Mouse (Mus musculus): ENCODE measurements around the gene Moap1. TPM values are rescaled to one million over a fixed set of nuclear protein-coding genes. Genes with fewer than 3 reads are reported as not detected.

Gene Moap1
- polyA plus RNA-seq, 1 experiment from 2014 or later: 25.9 TPM

DNA sequence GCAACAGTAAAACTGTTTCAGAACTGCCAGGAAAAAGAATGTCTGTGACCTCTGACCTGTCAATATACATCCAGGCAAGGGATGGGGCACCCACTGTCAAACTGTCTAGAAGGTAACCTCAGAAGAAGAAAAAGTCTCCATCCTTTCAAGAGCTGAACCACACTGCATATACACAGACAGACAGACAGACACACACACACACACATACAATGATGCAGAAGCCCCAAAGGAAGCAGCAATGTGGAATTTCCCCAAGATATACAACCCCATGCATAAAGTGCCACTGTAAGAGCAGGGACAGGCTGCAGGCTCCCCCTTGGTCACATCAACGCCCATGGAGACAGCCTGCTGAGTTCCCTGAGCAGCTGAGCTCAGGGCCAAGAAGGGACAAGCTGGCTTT lies 44.3 kb downstream of the Moap1 start:
- H3K4me3 ChIP-seq (ENCODE audit: low read length): no peak overlapping the region
- peaks cover 50% of the 10 kb centered on the region for H3K4me1 ChIP-seq (ENCODE audit: control insufficient read depth, insufficient read depth, low read length)
- no peaks in the 10 kb centered on the region for H3K27me3 ChIP-seq (ENCODE audit: control insufficient read depth, insufficient read depth, low read length)
- H3K9ac ChIP-seq (ENCODE audit: low read depth, low read length): no peak overlapping the region
- no peaks in the 10 kb centered on the region for H3K9me3 ChIP-seq (ENCODE audit: control insufficient read depth, low read length)
- H3K4me2 ChIP-seq (replicated peaks; ENCODE audit: low read depth, low read length): no peak overlapping the region
- no peak for ATAC-seq (ENCODE audit: low FRiP score, low TSS enrichment)
- no peak overlapping the region for H3K27ac ChIP-seq (ENCODE audit: low read depth, low read length)
- 33% methylated on average over 1 of the region's 1 CpGs for WGBS
- H3K36me3 ChIP-seq (ENCODE audit: control insufficient read depth, insufficient read depth, low read length): no peaks in the 10 kb centered on the region

GRCm38 (mm10) chr12:102698089-102698684 lies 45.3 kb downstream of the Moap1 start:
- Histone ChIP-seq H3K27me3 (ENCODE audit: control insufficient read depth, insufficient read depth, low read length) (no peaks in the 10 kb centered on the region), H3K4me3 (ENCODE audit: low read length) (no peak overlapping the region), H3K4me2 (replicated peaks; ENCODE audit: low read depth, low read length) (no peak overlapping the region), H3K27ac (ENCODE audit: low read depth, low read length) (no peak overlapping the region), H3K36me3 (ENCODE audit: control insufficient read depth, insufficient read depth, low read length) (no peaks in the 10 kb centered on the region), H3K9me3 (ENCODE audit: control insufficient read depth, low read length) (no peaks in the 10 kb centered on the region), H3K9ac (ENCODE audit: low read depth, low read length) (peak overlapping the region; percentile 23; the same call in 1 of the 2 replicates), H3K4me1 (ENCODE audit: control insufficient read depth, insufficient read depth, low read length) (peaks cover 40% of the 10 kb centered on the region)
- 33% methylated on average over 1 of the region's 1 CpGs for WGBS
- ATAC-seq (ENCODE audit: low FRiP score, low TSS enrichment): no peak

GRCm38 (mm10) chr12:102697381-102697780 lies 46.1 kb downstream of the Moap1 start:
- WGBS: 33% methylated on average over 7 of the region's 7 CpGs
- H3K36me3 ChIP-seq (ENCODE audit: control insufficient read depth, insufficient read depth, low read length): no peaks in the 10 kb centered on the region

DNA sequence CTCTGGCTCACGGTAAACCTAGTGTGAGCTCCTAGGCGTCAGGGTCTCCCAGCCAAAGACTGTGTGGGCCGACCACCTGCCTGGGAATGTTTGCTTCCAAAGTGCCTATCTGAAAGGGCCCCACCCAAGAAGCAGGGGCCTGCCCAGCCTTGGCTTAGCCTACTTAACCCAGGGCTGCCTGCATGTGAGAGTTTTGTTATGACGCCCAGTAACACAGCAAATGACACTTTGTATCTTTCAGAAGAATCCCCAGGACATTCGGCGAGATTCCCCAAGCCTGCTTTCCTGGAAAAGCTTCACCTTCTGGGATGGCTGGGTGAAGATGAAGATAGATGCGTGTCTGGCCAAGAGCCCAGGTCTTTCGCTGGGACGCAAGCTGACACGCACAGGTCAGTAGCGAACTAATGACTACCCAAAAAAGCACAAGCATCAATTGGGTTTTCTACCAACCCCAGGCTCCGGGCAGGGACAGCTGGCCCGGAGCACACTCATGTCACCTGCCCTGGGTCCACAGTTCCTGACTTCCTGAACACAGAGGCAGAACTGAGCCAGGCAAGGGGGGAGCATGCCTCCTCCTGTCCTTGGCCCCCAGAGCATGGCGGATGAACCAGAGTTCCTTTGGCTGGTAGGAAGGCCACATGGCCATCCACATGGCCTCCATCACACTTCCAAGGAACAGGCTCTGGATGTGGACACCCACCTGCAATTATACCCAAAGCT lies 46.7 kb downstream of the Moap1 start:
- Histone ChIP-seq H3K4me2 (replicated peaks; ENCODE audit: low read depth, low read length) (no peak overlapping the region), H3K4me3 (ENCODE audit: low read length) (no peak overlapping the region), H3K9ac (ENCODE audit: low read depth, low read length) (no peak overlapping the region), H3K27ac (ENCODE audit: low read depth, low read length) (no peak overlapping the region), H3K27me3 (ENCODE audit: control insufficient read depth, insufficient read depth, low read length) (no peaks in the 10 kb centered on the region), H3K36me3 (ENCODE audit: control insufficient read depth, insufficient read depth, low read length) (no peaks in the 10 kb centered on the region), H3K9me3 (ENCODE audit: control insufficient read depth, low read length) (no peaks in the 10 kb centered on the region), H3K4me1 (ENCODE audit: control insufficient read depth, insufficient read depth, low read length) (peaks cover 35% of the 10 kb centered on the region)
- no peak for ATAC-seq (ENCODE audit: low FRiP score, low TSS enrichment)
- 88% methylated on average over 14 of the region's 14 CpGs for WGBS

More at GRCm38 (mm10) chr12:102697381-102697780, 46.1 kb downstream of the Moap1 start:
- H3K9me3 ChIP-seq (ENCODE audit: control insufficient read depth, low read length): no peaks in the 10 kb centered on the region
- ATAC-seq (ENCODE audit: low FRiP score, low TSS enrichment): no peak
- peaks cover 34% of the 10 kb centered on the region for H3K4me1 ChIP-seq (ENCODE audit: control insufficient read depth, insufficient read depth, low read length)
- no peak overlapping the region for H3K4me2 ChIP-seq (replicated peaks; ENCODE audit: low read depth, low read length)
- H3K4me3 ChIP-seq (ENCODE audit: low read length): no peak overlapping the region
- no peak overlapping the region for H3K9ac ChIP-seq (ENCODE audit: low read depth, low read length)
- H3K27me3 ChIP-seq (ENCODE audit: control insufficient read depth, insufficient read depth, low read length): no peaks in the 10 kb centered on the region
- no peak overlapping the region for H3K27ac ChIP-seq (ENCODE audit: low read depth, low read length)

- WGBS: 59% methylated on average over 18 of the region's 18 CpGs
- Histone ChIP-seq H3K4me2 (replicated peaks; ENCODE audit: low read depth, low read length) (no peak overlapping the region), H3K27ac (ENCODE audit: low read depth, low read length) (no peak overlapping the region), H3K9ac (ENCODE audit: low read depth, low read length) (no peak overlapping the region), H3K9me3 (ENCODE audit: control insufficient read depth, low read length) (no peaks in the 10 kb centered on the region), H3K36me3 (ENCODE audit: control insufficient read depth, insufficient read depth, low read length) (no peaks in the 10 kb centered on the region), H3K4me1 (ENCODE audit: control insufficient read depth, insufficient read depth, low read length) (peaks cover 43% of the 10 kb centered on the region), H3K27me3 (ENCODE audit: control insufficient read depth, insufficient read depth, low read length) (no peaks in the 10 kb centered on the region), H3K4me3 (ENCODE audit: low read length) (no peak overlapping the region)
- ATAC-seq (ENCODE audit: low FRiP score, low TSS enrichment): no peak
These were observed 47.9 kb downstream of the Moap1 start for GRCm38 (mm10) chr12:102695369-102696239.

Other genes with a start within 250 kb of the Moap1 start
- 0.30 and 0.73 TPM in 2 replicates for gene Chga, start 188.7 kb downstream of the Moap1 start, polyA plus RNA-seq (2014; fragmentation: Nextera tagmentation; extraction: Ambion mirVana)
- 10.2 and 18.4 TPM in 2 replicates for gene Itpk1, start 38.7 kb downstream of the Moap1 start, polyA plus RNA-seq (2014; fragmentation: Nextera tagmentation; extraction: Ambion mirVana)
- gene Tmem251, start 101 bp upstream of the Moap1 start, polyA plus RNA-seq (2014; fragmentation: Nextera tagmentation; extraction: Ambion mirVana): 11.9 and 12.1 TPM in 2 replicates
- gene Gm28051, start 14.1 kb upstream of the Moap1 start, polyA plus RNA-seq (2014; fragmentation: Nextera tagmentation; extraction: Ambion mirVana): not detected in 2 replicates
- gene Gon7, start 14.1 kb upstream of the Moap1 start, polyA plus RNA-seq (2014; fragmentation: Nextera tagmentation; extraction: Ambion mirVana): 34.7 and 38.1 TPM in 2 replicates
- 33.7 and 53.7 TPM in 2 replicates for gene Ubr7, start 14.3 kb upstream of the Moap1 start, polyA plus RNA-seq (2014; fragmentation: Nextera tagmentation; extraction: Ambion mirVana)
- gene Gm20604, start 15.0 kb upstream of the Moap1 start, polyA plus RNA-seq (2014; fragmentation: Nextera tagmentation; extraction: Ambion mirVana): 25.8 TPM in 2 replicates
- 17.7 and 24.0 TPM in 2 replicates for gene Btbd7, start 134.8 kb upstream of the Moap1 start, polyA plus RNA-seq (2014; fragmentation: Nextera tagmentation; extraction: Ambion mirVana)
- gene Cox8c, start 155.7 kb upstream of the Moap1 start, polyA plus RNA-seq (2014; fragmentation: Nextera tagmentation; extraction: Ambion mirVana): not detected in 2 replicates
- 0.14 and 0.16 TPM in 2 replicates for gene Unc79, start 205.2 kb upstream of the Moap1 start, polyA plus RNA-seq (2014; fragmentation: Nextera tagmentation; extraction: Ambion mirVana)

Measured in kidney, embryonic 14.5 days (tissue).